Mouse (Mus musculus): Measurements from ENCODE around the gene Trank1. TPM values are rescaled to one million over a fixed set of nuclear protein-coding genes. Genes with fewer than 3 reads are reported as not detected.

The Trank1 gene
- polyA plus RNA-seq, 1 experiment from 2014 or later = 0.39 TPM

DNA sequence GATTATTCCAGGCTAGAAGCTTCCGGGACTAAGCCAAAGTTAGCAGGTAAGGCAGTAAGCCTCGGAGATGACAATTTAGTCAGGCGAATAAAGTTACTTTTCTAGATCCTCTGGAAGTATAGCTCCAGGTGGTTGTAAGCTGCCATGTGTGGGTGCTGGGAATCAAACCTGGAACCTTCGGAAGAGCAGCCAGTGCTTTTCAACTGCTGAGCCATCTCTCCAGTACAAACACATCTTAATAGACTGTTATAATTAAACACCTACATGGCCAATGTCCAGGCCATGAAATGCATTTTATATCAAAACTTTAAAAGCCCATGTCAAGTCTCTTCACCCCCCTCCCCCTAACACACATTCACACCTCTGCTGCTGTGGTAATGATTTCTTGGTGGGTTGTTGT, 23.6 kb upstream of the Trank1 start:
- no peak overlapping the region for H3K9ac ChIP-seq (ENCODE audit: low read depth, low read length)
- no peaks in the 10 kb centered on the region for H3K4me1 ChIP-seq (replicated peaks; ENCODE audit: control insufficient read depth, insufficient read depth, low read length)
- ATAC-seq = no peak
- H3K36me3 ChIP-seq (ENCODE audit: control insufficient read depth, insufficient read depth) = no peaks in the 10 kb centered on the region
- no peak for TF ChIP-seq CTCF (IDR thresholded peaks at IDR 0.05; ENCODE audit: low read depth)
- H3K27ac ChIP-seq (ENCODE audit: low read depth, low read length) = no peak overlapping the region
- no peaks in the 10 kb centered on the region for H3K9me3 ChIP-seq (ENCODE audit: control insufficient read depth)
- H3K27me3 ChIP-seq (replicated peaks; ENCODE audit: control insufficient read depth, insufficient read depth, low read length) = no peaks in the 10 kb centered on the region
- WGBS = 95% methylated on average over 4 of the region's 4 CpGs
- no peak overlapping the region for H3K4me2 ChIP-seq (replicated peaks; ENCODE audit: low read depth)
- no peak overlapping the region for H3K4me3 ChIP-seq (ENCODE audit: low read depth, low read length)

DNA sequence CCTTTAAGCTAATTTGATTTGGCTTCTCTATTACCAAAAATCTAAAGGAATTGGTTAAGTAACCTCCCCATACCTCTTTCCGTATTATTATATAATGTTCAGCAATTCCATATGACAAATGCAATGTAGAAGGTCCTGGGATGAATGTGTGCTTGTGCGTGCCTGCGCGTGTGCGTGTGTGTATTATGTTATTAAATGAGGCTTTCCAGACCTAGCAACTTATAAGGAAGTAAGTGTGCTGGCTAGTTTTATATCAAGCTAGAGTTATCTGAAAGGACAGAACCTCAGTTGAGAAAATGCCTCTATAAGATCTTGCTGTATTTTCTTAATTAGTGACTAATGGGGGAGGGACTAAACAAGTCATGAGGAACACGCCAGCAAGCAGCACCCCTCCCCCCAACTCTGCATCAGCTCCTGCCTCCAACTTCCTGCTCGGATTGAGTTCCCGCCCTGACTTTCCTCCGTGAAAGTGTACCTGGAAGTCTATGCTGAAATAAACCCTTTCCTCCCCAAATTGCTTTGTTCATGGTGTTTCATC, 22.2 kb upstream of the Trank1 start:
- H3K4me3 ChIP-seq (ENCODE audit: low read depth, low read length) = no peak overlapping the region
- WGBS = 52% methylated on average over 9 of the region's 9 CpGs
- no peak for TF ChIP-seq CTCF (IDR thresholded peaks at IDR 0.05; ENCODE audit: low read depth)
- no peaks in the 10 kb centered on the region for H3K36me3 ChIP-seq (ENCODE audit: control insufficient read depth, insufficient read depth)
- H3K27me3 ChIP-seq (replicated peaks; ENCODE audit: control insufficient read depth, insufficient read depth, low read length) = no peaks in the 10 kb centered on the region
- H3K4me2 ChIP-seq (replicated peaks; ENCODE audit: low read depth) = peak overlapping the region; percentile 55
- peak overlapping the region; percentile 50; the same call in 1 of the 2 replicates for H3K27ac ChIP-seq (ENCODE audit: low read depth, low read length)
- no peak overlapping the region for H3K9ac ChIP-seq (ENCODE audit: low read depth, low read length)
- H3K4me1 ChIP-seq (replicated peaks; ENCODE audit: control insufficient read depth, insufficient read depth, low read length) = no peaks in the 10 kb centered on the region
- ATAC-seq = peak; percentile 89
- H3K9me3 ChIP-seq (ENCODE audit: control insufficient read depth) = no peaks in the 10 kb centered on the region

DNA sequence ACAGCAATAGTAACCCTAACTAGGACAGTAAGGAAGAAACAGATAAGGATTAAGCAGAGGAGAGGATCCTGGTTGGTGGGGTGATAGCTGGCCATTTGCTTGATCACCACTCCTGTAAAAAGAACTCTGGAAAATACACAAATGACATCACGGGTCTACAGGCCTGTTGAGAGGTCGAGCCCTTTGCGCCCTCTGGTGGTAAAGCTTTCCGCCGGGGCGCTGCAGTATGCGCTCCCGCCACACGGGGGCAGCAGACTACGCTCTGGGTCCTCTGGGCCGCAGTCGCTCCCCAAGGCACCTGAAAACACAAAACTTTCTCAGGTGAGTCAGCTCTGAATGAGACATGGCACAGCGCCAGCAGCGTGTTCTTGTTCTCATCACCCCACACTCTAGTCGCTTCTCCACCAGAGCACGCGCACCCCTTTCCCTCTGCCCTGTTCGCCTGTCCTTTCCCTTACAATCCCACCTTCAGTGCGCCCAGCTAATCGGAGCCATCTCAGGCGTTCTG, 21.7 kb upstream of the Trank1 start:
- Histone ChIP-seq H3K36me3 (ENCODE audit: control insufficient read depth, insufficient read depth) (no peaks in the 10 kb centered on the region), H3K9ac (ENCODE audit: low read depth, low read length) (no peak overlapping the region), H3K27me3 (replicated peaks; ENCODE audit: control insufficient read depth, insufficient read depth, low read length) (no peaks in the 10 kb centered on the region), H3K4me3 (ENCODE audit: low read depth, low read length) (no peak overlapping the region), H3K9me3 (ENCODE audit: control insufficient read depth) (no peaks in the 10 kb centered on the region), H3K4me1 (replicated peaks; ENCODE audit: control insufficient read depth, insufficient read depth, low read length) (no peaks in the 10 kb centered on the region), H3K27ac (ENCODE audit: low read depth, low read length) (peak overlapping the region; percentile 50; the same call in 1 of the 2 replicates), H3K4me2 (replicated peaks; ENCODE audit: low read depth) (peak overlapping the region; percentile 55)
- TF ChIP-seq CTCF (IDR thresholded peaks at IDR 0.05; ENCODE audit: low read depth) = peak; percentile 100
- ATAC-seq = peak; percentile 90
- WGBS = 13% methylated on average over 21 of the region's 21 CpGs

DNA sequence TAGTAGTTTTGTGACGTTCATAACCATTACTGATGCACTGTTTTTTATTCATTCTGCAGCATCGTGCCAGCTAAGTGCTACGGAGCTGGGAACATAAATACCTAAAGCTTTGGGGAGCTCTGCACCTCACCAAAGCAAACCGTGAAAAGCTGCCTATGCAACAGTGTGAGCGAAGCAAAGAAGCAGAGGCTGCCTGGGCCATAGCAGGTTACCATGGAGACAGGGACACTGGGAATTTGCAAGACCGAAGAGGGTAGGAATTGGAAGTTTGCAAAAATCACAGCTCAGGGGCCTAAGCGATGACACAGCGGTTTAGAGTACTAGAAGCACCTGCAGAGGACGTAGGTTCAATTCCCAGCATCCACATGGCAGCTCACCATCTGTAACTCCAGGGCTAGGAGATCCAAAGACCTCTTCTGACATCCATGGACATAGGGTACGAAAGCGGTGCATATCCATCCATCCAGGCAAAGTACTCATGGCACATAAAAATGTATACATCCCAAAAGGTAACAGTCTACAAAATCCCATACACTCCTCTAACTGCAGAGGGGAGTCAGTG, 20.9 kb upstream of the Trank1 start:
- ATAC-seq = no peak

DNA sequence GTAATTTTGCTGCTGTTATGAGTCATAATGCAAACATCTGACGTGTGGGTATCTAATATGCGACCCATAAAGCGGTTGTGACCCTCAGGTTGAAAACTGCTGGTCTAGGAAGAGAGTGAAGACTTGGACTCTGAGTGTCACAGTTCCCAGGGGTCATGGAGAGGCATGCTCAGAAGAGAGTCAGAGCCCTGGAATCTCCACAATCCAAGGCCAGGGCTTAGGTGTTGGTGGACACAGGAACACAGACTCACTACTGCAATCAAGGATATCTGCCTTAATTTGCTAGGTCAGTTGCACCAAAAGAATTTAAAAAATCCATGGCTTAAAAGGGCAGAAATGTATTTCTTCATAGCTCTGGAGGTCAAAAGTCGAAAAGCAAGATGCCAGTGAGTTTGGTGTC, 18.3 kb upstream of the Trank1 start:
- 70% methylated on average over 4 of the region's 4 CpGs for WGBS
- no peak for TF ChIP-seq CTCF (IDR thresholded peaks at IDR 0.05; ENCODE audit: low read depth)
- Histone ChIP-seq H3K4me2 (replicated peaks; ENCODE audit: low read depth) (no peak overlapping the region), H3K27ac (ENCODE audit: low read depth, low read length) (no peak overlapping the region), H3K36me3 (ENCODE audit: control insufficient read depth, insufficient read depth) (no peaks in the 10 kb centered on the region), H3K4me3 (ENCODE audit: low read depth, low read length) (no peak overlapping the region), H3K4me1 (replicated peaks; ENCODE audit: control insufficient read depth, insufficient read depth, low read length) (no peaks in the 10 kb centered on the region), H3K27me3 (replicated peaks; ENCODE audit: control insufficient read depth, insufficient read depth, low read length) (no peaks in the 10 kb centered on the region), H3K9me3 (ENCODE audit: control insufficient read depth) (no peaks in the 10 kb centered on the region), H3K9ac (ENCODE audit: low read depth, low read length) (no peak overlapping the region)
- no peak for ATAC-seq

More for the DNA sequence above, 20.9 kb upstream of the Trank1 start:
- no peak overlapping the region for H3K9ac ChIP-seq (ENCODE audit: low read depth, low read length)
- H3K4me1 ChIP-seq (replicated peaks; ENCODE audit: control insufficient read depth, insufficient read depth, low read length) = no peaks in the 10 kb centered on the region
- H3K9me3 ChIP-seq (ENCODE audit: control insufficient read depth) = no peaks in the 10 kb centered on the region
- no peaks in the 10 kb centered on the region for H3K36me3 ChIP-seq (ENCODE audit: control insufficient read depth, insufficient read depth)
- no peak for TF ChIP-seq CTCF (IDR thresholded peaks at IDR 0.05; ENCODE audit: low read depth)
- no peak overlapping the region for H3K27ac ChIP-seq (ENCODE audit: low read depth, low read length)
- no peaks in the 10 kb centered on the region for H3K27me3 ChIP-seq (replicated peaks; ENCODE audit: control insufficient read depth, insufficient read depth, low read length)
- WGBS = 77% methylated on average over 11 of the region's 11 CpGs
- no peak overlapping the region for H3K4me3 ChIP-seq (ENCODE audit: low read depth, low read length)
- H3K4me2 ChIP-seq (replicated peaks; ENCODE audit: low read depth) = no peak overlapping the region

DNA sequence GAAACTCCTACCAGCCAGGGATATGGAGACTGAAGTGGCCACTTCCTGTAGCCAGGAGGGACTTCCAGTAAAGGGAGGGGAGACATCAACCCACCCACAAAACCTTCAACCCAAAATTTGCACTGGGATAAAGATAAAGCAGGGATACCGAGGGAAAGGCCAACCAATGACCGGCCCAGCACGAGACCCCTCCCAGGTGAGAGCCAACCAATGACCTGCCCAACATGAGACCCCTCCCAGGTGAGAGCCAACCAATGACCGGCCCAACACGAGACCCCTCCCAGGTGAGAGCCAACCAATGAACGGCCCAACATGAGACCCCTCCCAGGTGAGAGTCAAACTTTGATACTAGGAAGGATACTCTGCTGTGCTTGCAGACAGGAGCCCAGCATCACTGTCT, 16.6 kb upstream of the Trank1 start:
- H3K4me1 ChIP-seq (replicated peaks; ENCODE audit: control insufficient read depth, insufficient read depth, low read length) = no peaks in the 10 kb centered on the region
- TF ChIP-seq CTCF (IDR thresholded peaks at IDR 0.05; ENCODE audit: low read depth) = no peak
- H3K4me3 ChIP-seq (ENCODE audit: low read depth, low read length) = no peak overlapping the region
- no peak overlapping the region for H3K4me2 ChIP-seq (replicated peaks; ENCODE audit: low read depth)
- H3K36me3 ChIP-seq (ENCODE audit: control insufficient read depth, insufficient read depth) = no peaks in the 10 kb centered on the region
- WGBS = 92% methylated on average over 6 of the region's 6 CpGs
- H3K9me3 ChIP-seq (ENCODE audit: control insufficient read depth) = no peaks in the 10 kb centered on the region
- no peak for ATAC-seq
- H3K27ac ChIP-seq (ENCODE audit: low read depth, low read length) = no peak overlapping the region
- H3K9ac ChIP-seq (ENCODE audit: low read depth, low read length) = no peak overlapping the region
- H3K27me3 ChIP-seq (replicated peaks; ENCODE audit: control insufficient read depth, insufficient read depth, low read length) = no peaks in the 10 kb centered on the region
